Mouse (Mus musculus) ES-Bruce4 (cell line): ENCODE measurements around the gene S100a13. TPM values are rescaled to one million over a fixed set of nuclear protein-coding genes. Genes with fewer than 3 reads are reported as not detected.
A peak's percentile ranks its signal among the peaks of the same experiment; 100 is the strongest.

ENCODE experiments used
- H3K27ac ChIP-seq: 2 replicates; pipeline ENCODE4 v1.5.1; 2012; ENCODE audit warnings: low read length, inconsistent platforms; ENCODE audit not compliant: insufficient read depth
- H3K27me3 ChIP-seq: 2 replicates; pipeline ENCODE4 v1.6.1; 2012; ENCODE audit warnings: mild to moderate bottlenecking, low read length, inconsistent platforms; ENCODE audit not compliant: control insufficient read depth, poor library complexity, insufficient read depth, severe bottlenecking
- H3K36me3 ChIP-seq: 2 replicates; pipeline ENCODE4 v1.6.1; 2012; ENCODE audit warnings: inconsistent platforms, mild to moderate bottlenecking, low read length, moderate library complexity; ENCODE audit not compliant: control insufficient read depth, poor library complexity, insufficient read depth, severe bottlenecking
- H3K4me1 ChIP-seq: one replicate; pipeline ENCODE4 v1.8.1; 2011; ENCODE audit warnings: low read length; ENCODE audit not compliant: control insufficient read depth, insufficient read depth
- H3K4me3 ChIP-seq: 2 replicates; pipeline ENCODE4 v1.5.1; 2011; ENCODE audit warnings: low read depth, mild to moderate bottlenecking, low read length
- H3K9ac ChIP-seq: 2 replicates; pipeline ENCODE4 v1.6.1; 2012; ENCODE audit warnings: low read depth, mild to moderate bottlenecking, inconsistent platforms; ENCODE audit not compliant: poor library complexity, severe bottlenecking
- H3K9me3 ChIP-seq: replicated peaks from 2 replicates; pipeline ENCODE4 v1.6.1; 2012; ENCODE audit warnings: mild to moderate bottlenecking, low read length, inconsistent platforms; ENCODE audit not compliant: control insufficient read depth, poor library complexity, insufficient read depth, severe bottlenecking
- CTCF ChIP-seq: IDR thresholded peaks from one replicate; pipeline ENCODE4 v1.8.1; 2011; ENCODE audit warnings: low read depth, low read length
- EP300 ChIP-seq: IDR thresholded peaks from 2 replicates; pipeline ENCODE4 v1.6.1; 2011; ENCODE audit warnings: low read depth, low read length; ENCODE audit not compliant: insufficient read depth
- POLR2A ChIP-seq: IDR thresholded peaks from one replicate; pipeline ENCODE4 v1.8.1; 2011; ENCODE audit warnings: low read length; ENCODE audit not compliant: insufficient read depth
- polyA plus RNA-seq: library from polyadenylated mRNA; stranded (reverse); fragments of >200 nt; gene quantifications from 2 replicates; pipeline ENCODE4 v1.2.4, GENCODE M21; 2011; ENCODE audit warnings: low read depth; ENCODE audit not compliant: missing spikeins, insufficient read depth, insufficient read length

The S100a13 gene
- polyA plus RNA-seq, 1 experiment = 73.2 TPM

GRCm38 (mm10) chr3:90512276-90512675 is 2.0 kb upstream of the S100a13 start:
- Histone ChIP-seq H3K36me3 (peaks cover 9% of the 10 kb centered on the region), H3K4me3 (no peak overlapping the region), H3K9ac (no peak overlapping the region), H3K27ac (no peak overlapping the region), H3K4me1 (peaks cover 3% of the 10 kb centered on the region), H3K9me3 (no peaks in the 10 kb centered on the region), H3K27me3 (no peaks in the 10 kb centered on the region)
- TF ChIP-seq EP300 (no peak), CTCF (no peak), POLR2A (no peak)

GRCm38 (mm10) chr3:90512948-90513642 is 1.1 kb upstream of the S100a13 start:
- Histone ChIP-seq H3K36me3 (peaks cover under 1% of the 10 kb centered on the region; the same call in 1 of the 2 replicates), H3K27me3 (no peaks in the 10 kb centered on the region), H3K4me1 (peaks cover 5% of the 10 kb centered on the region), H3K9me3 (no peaks in the 10 kb centered on the region), H3K4me3 (peak overlapping the region; percentile 55), H3K9ac (0 out of 2 replicates have a peak overlapping the region, but pooled peaks have one; percentile 9), H3K27ac (no peak overlapping the region)
- no peak for TF ChIP-seq CTCF
- peak; percentile 68; the same call in 1 of the 2 replicates for TF ChIP-seq EP300

GRCm38 (mm10) chr3:90514691-90515090 is 456 bp downstream of the S100a13 start:
- Histone ChIP-seq H3K4me3 (peak overlapping the region; percentile 48), H3K27me3 (no peaks in the 10 kb centered on the region), H3K36me3 (no peaks in the 10 kb centered on the region), H3K4me1 (peaks cover 5% of the 10 kb centered on the region), H3K27ac (no peak overlapping the region), H3K9me3 (no peaks in the 10 kb centered on the region), H3K9ac (no peak overlapping the region)
- TF ChIP-seq EP300 (peak; percentile 56), CTCF (no peak), POLR2A (no peak)

GRCm38 (mm10) chr3:90515242-90515641 is 1.0 kb downstream of the S100a13 start:
- no peak overlapping the region for H3K27ac ChIP-seq
- TF ChIP-seq CTCF (no peak), POLR2A (no peak), EP300 (no peak)

GRCm38 (mm10) chr3:90515789-90516188 is 1.6 kb downstream of the S100a13 start:
- H3K9ac ChIP-seq = no peak overlapping the region
- no peak overlapping the region for H3K27ac ChIP-seq
- no peaks in the 10 kb centered on the region for H3K9me3 ChIP-seq
- no peaks in the 10 kb centered on the region for H3K36me3 ChIP-seq
- no peak overlapping the region for H3K4me3 ChIP-seq
- TF ChIP-seq EP300 (no peak), CTCF (no peak), POLR2A (no peak)
- peaks cover 5% of the 10 kb centered on the region for H3K4me1 ChIP-seq
- no peaks in the 10 kb centered on the region for H3K27me3 ChIP-seq

More at GRCm38 (mm10) chr3:90515242-90515641, 1.0 kb downstream of the S100a13 start:
- Histone ChIP-seq H3K9me3 (no peaks in the 10 kb centered on the region), H3K36me3 (no peaks in the 10 kb centered on the region), H3K27me3 (no peaks in the 10 kb centered on the region), H3K4me3 (peak overlapping the region; percentile 48), H3K4me1 (peaks cover 5% of the 10 kb centered on the region), H3K9ac (no peak overlapping the region)

- H3K27ac ChIP-seq = no peak overlapping the region
- TF ChIP-seq POLR2A (no peak), EP300 (no peak), CTCF (no peak)
- peaks cover 5% of the 10 kb centered on the region for H3K4me1 ChIP-seq
- H3K9ac ChIP-seq = no peak overlapping the region
- no peaks in the 10 kb centered on the region for H3K9me3 ChIP-seq
- no peaks in the 10 kb centered on the region for H3K27me3 ChIP-seq
- H3K36me3 ChIP-seq = no peaks in the 10 kb centered on the region
- no peak overlapping the region for H3K4me3 ChIP-seq
Measured at GRCm38 (mm10) chr3:90517711-90518110, 3.5 kb downstream of the S100a13 start.
